Mouse (Mus musculus): ENCODE data around the gene Cytl1. TPM values are rescaled to one million over a fixed set of nuclear protein-coding genes. Genes with fewer than 3 reads are reported as not detected.

The Cytl1 gene
- total RNA-seq, 2 experiments from 2014 or later: 2.5 TPM; not detected in 1

DNA sequence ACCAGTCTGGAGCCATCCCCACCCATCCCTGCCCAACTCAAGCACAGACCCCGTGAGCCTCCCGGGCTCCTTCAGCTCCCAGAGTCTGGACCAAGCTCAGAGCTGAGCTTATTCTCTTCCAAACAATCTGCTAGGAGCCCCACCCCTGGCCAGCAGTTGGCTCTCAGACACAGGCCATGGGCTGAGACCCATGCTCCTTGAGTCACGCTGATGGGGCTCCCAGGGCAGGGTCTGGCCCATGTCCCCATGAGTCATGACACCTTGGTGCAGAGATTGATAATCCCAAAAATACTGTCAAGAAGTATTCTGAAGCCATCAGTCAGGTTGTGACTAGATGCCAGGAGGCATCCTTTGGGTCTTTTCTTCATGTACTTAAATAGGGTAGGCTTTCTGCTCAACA is 26.7 kb downstream of the Cytl1 start:
- intact Hi-C loops (cut with DNase I): no loop called here
- no peak for DNase-seq (ENCODE audit: low spot score in 2 of 2)

DNA sequence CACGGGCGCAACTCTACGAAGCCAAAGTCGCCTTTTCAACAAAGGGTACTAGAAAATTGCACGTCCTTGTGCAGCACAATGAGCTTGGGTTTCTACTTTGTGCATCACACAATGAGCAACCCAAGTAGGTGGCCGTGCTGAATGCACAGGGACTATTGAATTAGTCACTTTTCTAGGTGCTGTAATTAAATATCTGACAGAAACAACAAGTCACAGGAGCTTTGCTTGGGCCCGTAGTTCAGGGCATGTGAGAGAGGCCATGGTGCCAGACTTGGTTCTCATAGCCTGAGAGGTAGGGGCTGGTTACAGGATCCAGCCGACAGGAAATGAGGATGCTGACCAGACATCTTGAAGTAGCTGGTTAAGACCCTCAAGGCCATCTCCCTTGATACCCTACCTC is 30.5 kb downstream of the Cytl1 start:
- intact Hi-C loops (cut with DNase I): no loop called here
- DNase-seq (ENCODE audit: low spot score in 2 of 2): no peak

DNA sequence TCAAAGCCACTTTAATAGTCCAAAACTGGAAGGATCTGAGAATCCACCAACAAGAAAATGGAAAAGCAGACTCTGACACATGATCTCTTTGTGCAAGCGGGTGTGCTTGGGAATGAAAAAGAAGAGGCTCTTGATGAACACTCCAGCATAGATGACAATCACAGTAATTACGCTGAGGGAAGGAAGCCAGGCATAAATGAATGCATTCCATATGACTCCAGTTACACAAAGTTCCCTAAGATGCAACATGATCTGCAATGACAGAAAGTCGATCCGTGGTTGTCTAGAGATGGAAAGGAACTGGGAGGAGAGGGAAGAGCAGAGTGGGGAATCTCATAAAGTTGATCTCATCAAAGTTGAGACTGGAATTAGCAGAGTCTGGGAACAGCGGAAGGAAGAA is 31.9 kb downstream of the Cytl1 start:
- intact Hi-C loops (cut with DNase I): no loop called here
- DNase-seq (ENCODE audit: low spot score in 2 of 2): no peak

DNA sequence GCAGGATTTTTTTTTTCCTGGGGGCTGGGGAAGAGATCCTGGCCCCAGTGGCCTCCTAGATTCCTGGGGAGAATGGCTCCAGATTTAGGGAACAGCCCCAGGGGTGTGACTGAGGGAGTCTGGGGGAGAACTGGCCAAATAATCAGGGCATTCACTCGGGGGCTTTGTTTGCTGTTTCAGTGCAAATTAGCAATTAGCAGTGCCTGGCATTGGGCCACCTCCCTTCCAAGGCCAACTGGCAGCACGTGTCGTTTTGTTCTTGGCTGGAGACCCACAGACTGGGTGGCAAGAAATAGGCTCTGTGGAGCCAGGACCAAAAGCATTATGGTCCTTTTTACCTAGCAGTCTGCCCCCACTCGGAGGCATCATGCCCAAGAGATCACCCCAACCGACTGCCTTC is 33.7 kb downstream of the Cytl1 start:
- intact Hi-C loops (cut with DNase I): no loop called here

DNA sequence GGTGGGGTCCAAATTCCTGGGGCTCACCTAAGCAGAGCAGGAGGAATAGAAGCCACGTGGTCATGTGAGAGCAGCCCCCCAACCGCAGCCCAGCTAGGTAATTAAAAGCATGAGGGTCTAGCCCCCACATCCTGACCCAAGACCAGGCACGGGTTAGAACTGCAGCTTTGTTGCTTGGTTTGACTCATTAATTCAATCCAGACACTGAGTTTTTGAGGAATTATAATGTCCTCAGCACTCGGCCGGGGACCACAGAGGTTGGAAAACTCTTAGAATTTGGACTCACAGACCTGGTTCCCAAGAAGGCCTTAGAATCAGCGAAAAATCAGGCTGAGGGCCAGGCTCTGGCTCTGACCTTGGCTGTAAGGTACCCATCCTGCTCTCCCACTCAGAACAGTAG is 35.6 kb downstream of the Cytl1 start:
- DNase-seq (ENCODE audit: low spot score in 2 of 2): no peak
- intact Hi-C loops (cut with DNase I): no loop called here

More for the DNA sequence above, 33.7 kb downstream of the Cytl1 start:
- DNase-seq (ENCODE audit: low spot score in 2 of 2): peak; percentile 56 to 69

DNA sequence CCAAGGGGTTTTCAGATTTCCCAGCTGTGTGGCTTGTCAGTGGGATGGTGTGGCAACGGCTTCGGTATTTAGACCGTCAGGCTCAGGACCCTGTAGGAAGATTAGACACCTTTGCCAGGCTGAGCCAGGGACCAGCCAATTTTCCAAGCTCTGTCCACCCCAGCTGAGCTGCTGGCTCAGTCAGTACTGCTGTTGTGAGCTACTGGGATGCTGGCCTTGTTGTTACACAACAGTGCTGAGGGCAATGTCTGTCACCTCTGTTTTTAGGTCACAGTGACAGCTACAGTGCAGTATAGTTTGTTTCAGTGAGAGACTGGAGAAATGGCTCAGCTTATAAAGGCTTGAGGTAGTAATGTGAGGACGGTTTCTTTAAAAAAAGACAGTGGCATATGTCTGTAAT is 38.7 kb downstream of the Cytl1 start:
- intact Hi-C loops (cut with DNase I): no loop called here
- DNase-seq (ENCODE audit: low spot score in 2 of 2): no peak

DNA sequence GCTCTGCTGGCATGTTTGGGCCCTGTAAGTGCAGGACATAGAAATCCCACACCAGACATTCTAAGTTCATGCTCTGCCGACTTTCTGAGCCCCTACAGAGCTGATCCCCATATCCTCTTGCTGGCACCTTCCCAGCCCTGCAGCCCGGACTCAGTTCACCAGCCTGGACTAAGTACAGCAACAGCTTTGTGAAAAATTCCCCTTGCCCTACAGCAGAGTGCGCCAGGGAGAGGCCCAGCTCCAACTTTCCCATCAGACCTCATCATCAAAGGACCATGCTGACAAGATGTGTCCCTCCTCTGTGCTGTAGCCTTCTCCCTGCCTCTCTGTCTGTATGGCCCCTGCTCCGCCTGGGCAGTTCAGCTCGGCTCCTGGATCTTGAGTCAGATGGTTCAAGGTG is 40.4 kb downstream of the Cytl1 start:
- no peak for DNase-seq (ENCODE audit: low spot score in 2 of 2)
- intact Hi-C loops (cut with DNase I): no loop called here

DNA sequence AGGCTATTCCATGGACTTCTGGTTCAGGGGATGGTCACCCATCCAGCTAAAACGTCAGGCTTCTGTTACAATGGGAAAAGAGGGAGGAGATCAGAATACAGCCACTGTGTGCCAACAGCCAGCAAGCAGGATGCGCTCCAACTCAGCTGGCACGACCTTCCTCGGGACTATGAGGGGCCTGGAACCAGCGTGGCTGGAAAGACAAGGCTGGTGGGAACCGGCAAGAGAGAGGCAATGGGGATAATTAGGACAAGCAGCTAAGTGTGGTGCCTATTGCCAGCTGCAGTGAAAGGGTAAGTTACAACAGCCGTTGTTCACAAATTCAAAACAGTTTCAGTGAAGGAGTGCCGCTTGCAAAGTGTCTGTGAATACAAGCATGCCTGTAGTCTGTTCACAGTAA is 48.0 kb downstream of the Cytl1 start:
- intact Hi-C loops (cut with DNase I): no loop called here
- peak in 1 of 2 experiments; percentile 9 for DNase-seq (ENCODE audit: low spot score in 2 of 2)

DNA sequence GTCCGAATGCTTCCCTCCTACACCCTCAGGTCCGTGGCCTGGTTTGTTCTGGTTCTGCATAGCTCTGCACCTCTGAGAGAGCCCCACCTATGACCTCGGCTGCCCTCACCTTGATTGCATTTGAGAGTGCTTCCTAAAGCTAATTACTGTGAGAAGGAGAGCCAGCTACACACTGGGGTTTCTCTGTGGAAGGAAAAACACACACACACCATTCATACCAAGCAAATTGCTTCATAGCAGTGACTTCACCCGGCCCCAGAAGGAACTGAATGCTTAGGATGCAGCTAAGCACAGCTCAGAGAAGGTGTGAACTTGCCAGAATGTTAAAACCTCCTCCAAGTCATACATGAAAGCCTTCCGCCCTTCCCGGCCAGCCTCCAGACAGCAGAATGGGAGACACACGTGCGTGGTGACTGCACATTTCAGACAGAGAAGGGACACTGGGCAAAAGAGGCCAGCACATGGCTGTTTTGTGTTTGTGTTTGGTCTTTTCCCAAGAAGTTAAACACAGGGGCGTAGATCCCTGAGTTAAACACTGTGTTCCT is 49.6 kb downstream of the Cytl1 start:
- DNase-seq (ENCODE audit: low spot score in 2 of 2): no peak
- intact Hi-C loops (cut with DNase I): no loop called here

Other genes starting within 250 kb of the Cytl1 start
- gene Stk32b, start 18.3 kb upstream of the Cytl1 start, total RNA-seq (2021): 1 to 10 TPM; 1.4 to 2.3 TPM
- gene Msx1, start 89.1 kb downstream of the Cytl1 start, total RNA-seq (2021): 1 to 10 TPM; 3.7 to 4.3 TPM